Mouse (Mus musculus): ENCODE measurements at regions not wholly inside any gene's neighbourhood (a gene's known extent, or its start where the extent isn't known, plus 50 kb on each side); places are given as distances from the start of the nearest gene placed in this dataset.
"Not testable (repeated sequence)": the region's sequence is repeated elsewhere in the genome, so short reads cannot be mapped to it uniquely, and the experiment has no call there.

GRCm38 (mm10) chr17:9066633-9067032 lies 78.5 kb downstream of the 1700010I14Rik start:
- not testable (repeated sequence) for H3K4me2 ChIP-seq; ATAC-seq (ENCODE audit: low FRiP score); H3K27ac ChIP-seq (replicated peaks); H3K4me1 ChIP-seq; H3K27me3 ChIP-seq (replicated peaks); H3K9ac ChIP-seq (replicated peaks); H3K9me3 ChIP-seq (replicated peaks); H3K36me3 ChIP-seq; H3K4me3 ChIP-seq (replicated peaks)
- 23% methylated on average over 2 of the region's 2 CpGs for WGBS

DNA sequence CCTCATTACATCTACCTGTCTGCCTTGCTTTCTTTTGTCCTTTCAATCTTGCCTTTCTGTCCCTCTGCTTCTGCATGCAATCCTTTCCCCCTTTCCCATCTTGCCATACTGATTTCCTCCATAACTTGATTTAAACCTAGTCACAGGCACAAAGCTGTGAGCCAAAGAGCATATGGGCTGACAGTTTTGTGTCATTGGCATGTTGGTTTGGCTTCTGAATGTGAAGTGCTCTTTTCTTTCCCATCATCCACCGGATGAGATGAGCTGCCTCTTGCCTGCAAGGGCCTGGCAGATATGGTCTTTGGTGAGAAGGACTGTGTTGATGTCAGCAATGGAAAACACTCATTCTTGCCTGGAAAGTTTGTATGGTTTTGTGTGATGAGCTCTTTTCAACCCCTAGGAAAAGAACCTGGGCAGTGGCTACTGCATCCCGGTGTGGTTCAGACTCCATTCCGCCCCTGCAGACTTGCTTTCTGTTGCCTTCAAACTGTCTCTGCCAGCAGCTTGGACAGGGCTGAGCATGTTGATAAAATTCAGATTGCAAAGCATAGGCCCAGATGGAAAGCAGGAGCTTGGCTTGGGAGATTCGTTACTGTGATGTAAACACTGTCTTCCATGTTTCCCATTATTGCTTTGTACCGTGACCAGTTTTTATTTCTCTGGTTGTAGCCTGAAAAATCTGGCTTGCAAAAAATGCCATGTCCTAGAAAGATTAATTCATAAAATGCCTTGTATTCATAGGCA lies 80.9 kb downstream of the 1700010I14Rik start:
- no peaks in the 10 kb centered on the region for H3K4me1 ChIP-seq
- H3K36me3 ChIP-seq, result no peaks in the 10 kb centered on the region
- 87% methylated on average over 5 of the region's 5 CpGs for WGBS
- no peak for ATAC-seq (ENCODE audit: low FRiP score)
- no peak overlapping the region for H3K9ac ChIP-seq (replicated peaks)
- H3K27ac ChIP-seq (replicated peaks), result no peak overlapping the region
- H3K9me3 ChIP-seq (replicated peaks), result no peaks in the 10 kb centered on the region
- no peaks in the 10 kb centered on the region for H3K27me3 ChIP-seq (replicated peaks)
- H3K4me2 ChIP-seq, result no peak overlapping the region
- H3K4me3 ChIP-seq (replicated peaks), result no peak overlapping the region

- WGBS, result 93% methylated on average over 5 of the region's 5 CpGs
- Histone ChIP-seq H3K4me3 (replicated peaks) (no peak overlapping the region), H3K36me3 (no peaks in the 10 kb centered on the region), H3K4me2 (no peak overlapping the region), H3K27ac (replicated peaks) (no peak overlapping the region), H3K9me3 (replicated peaks) (no peaks in the 10 kb centered on the region), H3K27me3 (replicated peaks) (no peaks in the 10 kb centered on the region), H3K4me1 (no peaks in the 10 kb centered on the region), H3K9ac (replicated peaks) (no peak overlapping the region)
- no peak for ATAC-seq (ENCODE audit: low FRiP score)
Observed at GRCm38 (mm10) chr17:9083629-9084028, 95.5 kb downstream of the 1700010I14Rik start.

DNA sequence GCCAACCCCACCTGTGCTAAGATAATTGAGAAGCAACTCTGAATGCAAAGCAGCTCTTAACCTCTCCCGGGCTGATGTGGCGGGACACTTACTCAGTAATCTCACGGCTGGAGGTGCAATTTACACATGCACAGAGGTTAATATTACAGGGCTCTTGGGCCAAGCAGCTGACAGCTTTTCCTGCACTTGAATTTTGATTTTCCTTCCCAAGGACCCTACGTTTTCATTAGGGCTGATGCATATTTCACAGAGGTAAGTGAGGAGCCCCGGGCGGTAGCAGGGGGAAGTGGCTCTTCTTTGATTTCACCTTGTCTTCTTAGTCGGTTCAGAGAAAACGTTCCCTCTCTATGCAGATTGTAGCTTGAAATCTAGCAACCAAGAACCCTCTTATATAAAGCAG lies 139.7 kb downstream of the 1700010I14Rik start:
- H3K9ac ChIP-seq (replicated peaks), result no peak overlapping the region
- no peak overlapping the region for H3K4me2 ChIP-seq
- H3K36me3 ChIP-seq, result no peaks in the 10 kb centered on the region
- no peaks in the 10 kb centered on the region for H3K9me3 ChIP-seq (replicated peaks)
- no peak overlapping the region for H3K27ac ChIP-seq (replicated peaks)
- H3K4me3 ChIP-seq (replicated peaks), result no peak overlapping the region
- no peaks in the 10 kb centered on the region for H3K4me1 ChIP-seq
- no peak for ATAC-seq (ENCODE audit: low FRiP score)
- no peaks in the 10 kb centered on the region for H3K27me3 ChIP-seq (replicated peaks)
- 48% methylated on average over 8 of the region's 8 CpGs for WGBS

- no peak overlapping the region for H3K9ac ChIP-seq (replicated peaks)
- no peaks in the 10 kb centered on the region for H3K4me1 ChIP-seq
- 79% methylated on average over 6 of the region's 6 CpGs for WGBS
Observed at GRCm38 (mm10) chr17:9145605-9146223, 157.6 kb downstream of the 1700010I14Rik start.

DNA sequence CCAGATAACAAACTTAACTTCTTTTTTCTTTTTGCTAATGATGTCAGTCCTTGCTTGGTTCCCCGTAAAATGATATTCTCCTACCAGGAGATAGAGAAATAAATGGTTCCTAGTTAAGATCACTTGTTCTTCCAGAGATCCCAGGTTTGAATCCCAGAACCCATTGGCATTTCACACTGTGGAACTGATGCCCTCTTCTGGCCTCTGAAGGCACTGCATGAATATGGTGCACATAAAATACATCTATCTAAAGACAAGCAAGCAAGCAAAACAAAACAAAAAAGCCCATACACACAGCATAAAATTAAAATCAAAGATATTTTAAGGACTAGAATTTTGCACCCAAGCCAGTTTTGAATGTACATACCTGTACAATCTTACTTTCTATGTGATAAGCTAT lies 162.5 kb downstream of the 1700010I14Rik start:
- H3K27ac ChIP-seq (replicated peaks), result no peak overlapping the region
- no peak for ATAC-seq (ENCODE audit: low FRiP score)
- H3K4me1 ChIP-seq, result 0 out of 2 replicates have a peak, but pooled peaks cover 11% of the 10 kb centered on the region

More at GRCm38 (mm10) chr17:9145605-9146223, 157.6 kb downstream of the 1700010I14Rik start:
- Histone ChIP-seq H3K27ac (replicated peaks) (no peak overlapping the region), H3K27me3 (replicated peaks) (no peaks in the 10 kb centered on the region), H3K4me2 (no peak overlapping the region), H3K4me3 (replicated peaks) (no peak overlapping the region), H3K9me3 (replicated peaks) (no peaks in the 10 kb centered on the region), H3K36me3 (no peaks in the 10 kb centered on the region)
- no peak for ATAC-seq (ENCODE audit: low FRiP score)

DNA sequence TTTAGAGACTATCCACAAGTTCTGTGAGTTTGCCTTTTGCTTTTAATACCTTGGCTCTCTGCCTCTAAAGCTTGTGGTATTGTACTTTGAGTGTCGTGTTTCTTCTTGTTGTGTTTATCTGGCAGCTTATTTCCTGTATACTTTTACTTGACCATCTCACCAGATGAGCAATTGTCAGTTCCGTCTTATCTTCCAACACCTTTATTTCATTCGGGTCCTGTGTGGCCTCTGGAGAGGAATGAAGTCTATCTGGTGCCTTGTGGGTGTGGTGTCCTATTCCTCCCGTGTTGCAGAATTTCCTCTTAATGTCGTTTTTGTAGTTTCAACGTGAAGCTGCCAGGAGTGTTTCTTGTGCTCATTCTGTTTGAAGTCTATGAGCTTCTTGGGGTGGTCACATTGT lies 174.0 kb downstream of the 1700010I14Rik start:
- Histone ChIP-seq H3K9me3 (replicated peaks) (no peaks in the 10 kb centered on the region), H3K27ac (replicated peaks) (no peak overlapping the region), H3K4me2 (no peak overlapping the region), H3K4me3 (replicated peaks) (no peak overlapping the region), H3K4me1 (peaks cover 3% of the 10 kb centered on the region), H3K27me3 (replicated peaks) (no peaks in the 10 kb centered on the region), H3K36me3 (no peaks in the 10 kb centered on the region), H3K9ac (replicated peaks) (no peak overlapping the region)
- 89% methylated on average over 6 of the region's 6 CpGs for WGBS
- ATAC-seq (ENCODE audit: low FRiP score), result no peak

More for the DNA sequence above, 162.5 kb downstream of the 1700010I14Rik start:
- no peak overlapping the region for H3K9ac ChIP-seq (replicated peaks)
- no peaks in the 10 kb centered on the region for H3K9me3 ChIP-seq (replicated peaks)
- WGBS, result 100% methylated on average over 1 of the region's 1 CpGs
- H3K27me3 ChIP-seq (replicated peaks), result no peaks in the 10 kb centered on the region
- H3K36me3 ChIP-seq, result no peaks in the 10 kb centered on the region
- no peak overlapping the region for H3K4me2 ChIP-seq
- H3K4me3 ChIP-seq (replicated peaks), result no peak overlapping the region

GRCm38 (mm10) chr17:9162676-9163075 lies 174.5 kb downstream of the 1700010I14Rik start:
- Histone ChIP-seq H3K27ac (replicated peaks) (no peak overlapping the region), H3K9ac (replicated peaks) (no peak overlapping the region), H3K36me3 (no peaks in the 10 kb centered on the region), H3K4me3 (replicated peaks) (no peak overlapping the region), H3K4me2 (no peak overlapping the region), H3K4me1 (peaks cover 8% of the 10 kb centered on the region), H3K9me3 (replicated peaks) (no peaks in the 10 kb centered on the region), H3K27me3 (replicated peaks) (no peaks in the 10 kb centered on the region)
- ATAC-seq (ENCODE audit: low FRiP score), result no peak
- WGBS, result 87% methylated on average over 5 of the region's 5 CpGs

DNA sequence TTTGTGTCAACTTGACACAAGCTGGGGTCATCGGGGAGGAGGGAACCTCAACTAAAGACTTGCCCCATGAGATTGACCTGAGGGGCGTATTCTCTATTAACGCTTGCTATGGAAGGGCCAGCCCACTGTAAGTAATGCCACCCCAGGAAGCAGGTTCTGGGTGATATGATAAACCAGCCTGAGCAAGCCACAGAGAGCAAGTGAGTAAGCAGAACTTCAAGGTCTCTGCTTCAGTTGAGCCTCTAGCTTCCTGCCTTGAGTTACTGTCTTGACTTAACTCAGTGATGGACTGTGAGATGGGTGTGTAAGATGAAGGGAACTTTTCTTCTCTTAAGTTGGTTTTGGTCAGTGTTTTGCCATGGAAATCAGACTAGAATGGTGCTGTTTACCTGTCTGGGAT lies 175.2 kb downstream of the 1700010I14Rik start:
- H3K27me3 ChIP-seq (replicated peaks), result no peaks in the 10 kb centered on the region
- no peak overlapping the region for H3K4me2 ChIP-seq

DNA sequence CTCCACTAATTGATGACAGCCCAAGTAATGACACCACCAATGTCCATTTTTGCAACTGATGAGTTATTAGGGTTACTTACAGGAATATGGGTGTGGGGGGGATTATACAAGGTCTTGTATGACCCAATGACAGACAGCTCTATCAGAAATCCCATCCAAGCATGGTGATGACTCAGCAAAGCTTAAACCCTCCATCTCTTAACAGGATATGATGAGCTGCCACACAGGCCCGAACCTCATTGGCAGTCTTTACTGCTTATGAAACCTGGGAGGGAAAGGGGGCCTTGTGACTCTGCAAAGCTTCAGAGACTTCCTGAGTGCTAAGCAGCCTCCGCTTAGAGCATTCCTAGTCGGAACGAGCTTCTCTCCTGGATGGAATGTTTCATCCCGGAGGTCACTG lies 176.4 kb downstream of the 1700010I14Rik start:
- 91% methylated on average over 5 of the region's 5 CpGs for WGBS
- H3K9me3 ChIP-seq (replicated peaks), result no peaks in the 10 kb centered on the region
- no peak overlapping the region for H3K27ac ChIP-seq (replicated peaks)
- no peak for ATAC-seq (ENCODE audit: low FRiP score)
- H3K4me1 ChIP-seq, result peaks cover 22% of the 10 kb centered on the region
- H3K4me3 ChIP-seq (replicated peaks), result no peak overlapping the region
- no peaks in the 10 kb centered on the region for H3K27me3 ChIP-seq (replicated peaks)
- no peak overlapping the region for H3K4me2 ChIP-seq
- H3K9ac ChIP-seq (replicated peaks), result no peak overlapping the region
- no peaks in the 10 kb centered on the region for H3K36me3 ChIP-seq

More for the DNA sequence above, 175.2 kb downstream of the 1700010I14Rik start:
- Histone ChIP-seq H3K27ac (replicated peaks) (no peak overlapping the region), H3K9me3 (replicated peaks) (no peaks in the 10 kb centered on the region), H3K36me3 (no peaks in the 10 kb centered on the region), H3K9ac (replicated peaks) (no peak overlapping the region), H3K4me3 (replicated peaks) (no peak overlapping the region), H3K4me1 (peaks cover 13% of the 10 kb centered on the region)
- no peak for ATAC-seq (ENCODE audit: low FRiP score)
- WGBS, result 94% methylated on average over 3 of the region's 3 CpGs

- WGBS, result 0% methylated on average over 10 of the region's 10 CpGs
- peak overlapping the region; percentile 50 for H3K4me3 ChIP-seq (replicated peaks)
- peak; percentile 88 for ATAC-seq (ENCODE audit: low FRiP score)
Observed at GRCm38 (mm10) chr17:9167161-9167560, 179.0 kb downstream of the 1700010I14Rik start.

DNA sequence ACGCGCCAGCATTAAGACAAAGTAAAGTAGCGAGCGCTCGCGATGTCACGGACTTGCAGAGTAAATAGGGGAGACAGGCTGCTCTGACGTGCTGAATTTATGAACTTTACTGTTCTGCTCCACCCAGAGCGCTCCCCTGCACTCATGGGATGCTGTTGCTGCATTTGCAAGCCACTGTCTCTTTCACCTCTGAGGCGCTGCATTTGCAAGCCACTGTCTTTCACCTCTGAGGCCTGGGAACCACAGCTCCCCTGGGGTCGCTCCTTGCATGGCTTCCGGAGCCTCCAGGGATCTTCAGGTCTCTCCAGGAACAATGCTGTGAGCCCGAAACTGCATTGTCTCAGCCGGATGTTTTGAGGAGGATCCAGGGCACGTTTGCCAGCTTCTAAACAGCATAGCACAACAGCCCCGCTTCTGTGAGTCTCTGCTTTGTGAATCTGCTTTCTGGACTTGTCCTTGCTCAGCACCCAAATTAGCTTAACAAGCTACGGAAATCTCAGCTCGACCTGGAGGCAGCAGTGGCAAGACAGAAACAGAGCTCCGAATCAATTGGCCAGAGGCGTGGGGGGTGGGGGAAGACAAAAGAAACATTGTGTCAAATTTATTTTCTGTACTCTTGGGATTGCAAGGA lies 179.6 kb downstream of the 1700010I14Rik start:
- no peaks in the 10 kb centered on the region for H3K9me3 ChIP-seq (replicated peaks)
- H3K27me3 ChIP-seq (replicated peaks), result no peaks in the 10 kb centered on the region
- peak; percentile 71 for ATAC-seq (ENCODE audit: low FRiP score)
- under 1% methylated on average over 20 of the region's 20 CpGs for WGBS
- no peaks in the 10 kb centered on the region for H3K36me3 ChIP-seq
- H3K4me1 ChIP-seq, result peaks cover 33% of the 10 kb centered on the region
- peak overlapping the region; percentile 62 for H3K9ac ChIP-seq (replicated peaks)
- H3K27ac ChIP-seq (replicated peaks), result peak overlapping the region; percentile 90
- H3K4me2 ChIP-seq, result peak overlapping the region; percentile 87
- H3K4me3 ChIP-seq (replicated peaks), result peak overlapping the region; percentile 50

More at GRCm38 (mm10) chr17:9167161-9167560, 179.0 kb downstream of the 1700010I14Rik start:
- Histone ChIP-seq H3K36me3 (no peaks in the 10 kb centered on the region), H3K27ac (replicated peaks) (peak overlapping the region; percentile 90), H3K27me3 (replicated peaks) (no peaks in the 10 kb centered on the region), H3K4me2 (peak overlapping the region; percentile 87), H3K9ac (replicated peaks) (peak overlapping the region; percentile 62), H3K4me1 (peaks cover 33% of the 10 kb centered on the region), H3K9me3 (replicated peaks) (no peaks in the 10 kb centered on the region)

Measured in neural tube, embryonic 15.5 days (tissue).